Mouse (Mus musculus): ENCODE measurements around the gene Hexa.

Gene Hexa

GRCm38 (mm10) chr9:59539441-59540137, at the start of gene Hexa, which contains the start of gene Tmem202:
Gene Hexa, plus strand, starts transcription at chr9:59539540.
Gene Tmem202, minus strand, starts transcription at chr9:59539847.
- peak; percentile 70 for DNase-seq (ENCODE audit: low read depth, low spot score)

DNA sequence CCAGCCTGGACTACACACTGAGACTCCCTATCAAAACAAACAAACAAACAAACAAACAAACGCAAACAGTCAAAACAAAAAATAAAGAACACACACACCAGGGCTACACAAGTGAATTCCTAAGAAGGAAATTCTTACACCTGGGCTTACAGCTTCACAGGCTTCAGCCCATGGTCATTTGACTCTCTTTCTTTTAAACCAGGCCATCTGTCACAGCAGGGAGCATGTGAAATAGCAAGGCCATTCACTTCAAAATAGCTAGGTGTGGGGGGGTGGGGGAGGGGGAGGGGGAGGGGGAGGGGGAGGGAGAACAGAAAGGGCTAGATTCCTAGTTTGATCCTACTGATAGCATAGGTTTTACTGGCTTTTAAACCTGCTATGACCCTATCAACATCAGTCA, 31.2 kb upstream of the Hexa start:
- no peak for DNase-seq (ENCODE audit: low read depth, low spot score)

- DNase-seq (ENCODE audit: low read depth, low spot score): no peak
Observed at GRCm38 (mm10) chr9:59512381-59512780, 27.0 kb upstream of the Hexa start.

DNA sequence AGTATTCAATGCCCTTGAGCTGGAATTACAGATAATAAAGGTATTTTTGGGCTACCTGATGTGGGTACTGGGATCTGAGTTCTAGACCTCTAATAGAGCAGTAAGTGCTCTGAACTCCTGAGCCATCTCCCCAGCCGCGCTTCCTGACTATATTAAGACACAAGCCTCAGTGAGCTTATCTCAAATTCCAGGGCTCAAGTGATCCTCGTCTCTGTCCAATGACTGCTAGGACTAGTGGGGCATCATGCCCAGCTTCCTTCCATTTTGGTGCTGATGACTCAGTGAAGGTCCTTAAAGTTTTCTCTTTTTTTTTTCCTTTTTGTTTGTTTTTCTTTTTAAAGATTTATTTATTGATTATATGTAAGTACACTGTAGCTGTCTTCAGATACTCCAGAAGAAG, 24.3 kb upstream of the Hexa start:
- no peak for DNase-seq (ENCODE audit: low read depth, low spot score)

- DNase-seq (ENCODE audit: low read depth, low spot score): no peak
Observed at GRCm38 (mm10) chr9:59517127-59517526, 22.2 kb upstream of the Hexa start.

- no peak for DNase-seq (ENCODE audit: low read depth, low spot score)
Observed at GRCm38 (mm10) chr9:59518976-59519375, 20.4 kb upstream of the Hexa start.

GRCm38 (mm10) chr9:59519396-59519795, 19.9 kb upstream of the Hexa start:
- DNase-seq (ENCODE audit: low read depth, low spot score): no peak

GRCm38 (mm10) chr9:59522906-59523305, 16.4 kb upstream of the Hexa start:
- DNase-seq (ENCODE audit: low read depth, low spot score): no peak

DNA sequence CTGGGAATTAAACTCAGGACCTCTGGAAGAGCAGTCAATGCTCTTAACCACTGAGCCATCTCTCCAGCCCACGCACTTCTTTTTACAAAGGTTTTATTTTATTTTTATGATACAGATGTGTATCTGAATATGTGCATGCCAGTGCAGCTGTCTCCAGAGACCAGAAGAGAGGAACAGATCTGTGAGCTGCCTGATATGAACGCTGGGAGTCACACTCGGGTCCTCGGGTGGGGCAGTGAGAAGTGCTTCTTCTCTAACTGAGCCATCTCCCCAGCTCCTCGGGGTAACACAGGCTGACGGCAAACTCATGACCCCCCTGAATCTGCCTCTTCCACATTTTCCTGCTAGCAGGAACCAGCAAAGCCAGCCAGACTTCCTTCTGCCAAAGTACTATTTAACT, 12.6 kb upstream of the Hexa start:
- DNase-seq (ENCODE audit: low read depth, low spot score): no peak

DNA sequence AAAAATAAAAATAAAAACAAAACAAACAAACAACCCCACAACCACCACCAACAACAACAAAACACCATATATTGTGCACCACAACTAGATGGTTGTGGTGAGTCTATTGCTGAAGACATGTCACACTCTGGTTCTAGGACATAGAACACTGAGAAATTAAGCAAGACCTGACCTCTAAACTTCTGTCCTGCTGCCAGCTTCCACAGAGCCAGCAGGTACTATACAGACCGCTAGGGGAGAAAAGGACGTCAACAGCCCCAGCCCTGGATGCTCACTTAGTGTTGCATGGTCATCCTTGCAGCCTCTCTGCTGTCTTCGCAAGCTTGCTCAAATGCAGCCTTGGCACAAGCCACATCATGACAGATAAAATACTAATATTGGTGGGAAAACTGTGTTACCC, 11.8 kb upstream of the Hexa start:
- no peak for DNase-seq (ENCODE audit: low read depth, low spot score)

- no peak for DNase-seq (ENCODE audit: low read depth, low spot score)
Observed at GRCm38 (mm10) chr9:59528274-59528673, 11.1 kb upstream of the Hexa start.

- DNase-seq (ENCODE audit: low read depth, low spot score): no peak
Observed at GRCm38 (mm10) chr9:59531645-59532044, 7.7 kb upstream of the Hexa start.

DNA sequence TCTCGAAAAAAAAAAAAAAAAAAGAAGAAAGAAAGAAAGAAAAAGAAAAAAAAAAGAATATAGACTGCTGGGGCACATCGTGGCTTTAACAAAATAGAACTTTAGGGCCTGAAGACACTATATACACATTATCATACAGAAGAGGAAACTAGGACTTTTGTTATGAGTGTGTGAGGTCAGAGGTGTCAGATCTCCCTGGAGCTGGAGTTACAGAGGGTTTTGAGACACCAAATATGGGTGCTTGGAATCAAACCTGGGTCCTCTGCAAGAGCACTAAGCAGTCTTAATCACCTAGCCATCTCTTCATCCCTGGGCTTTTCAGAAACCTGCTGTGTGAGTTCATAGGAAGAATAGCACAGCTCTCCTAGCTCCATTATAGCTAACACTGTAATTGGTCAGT, 5.9 kb upstream of the Hexa start:
- no peak for DNase-seq (ENCODE audit: low read depth, low spot score)

DNA sequence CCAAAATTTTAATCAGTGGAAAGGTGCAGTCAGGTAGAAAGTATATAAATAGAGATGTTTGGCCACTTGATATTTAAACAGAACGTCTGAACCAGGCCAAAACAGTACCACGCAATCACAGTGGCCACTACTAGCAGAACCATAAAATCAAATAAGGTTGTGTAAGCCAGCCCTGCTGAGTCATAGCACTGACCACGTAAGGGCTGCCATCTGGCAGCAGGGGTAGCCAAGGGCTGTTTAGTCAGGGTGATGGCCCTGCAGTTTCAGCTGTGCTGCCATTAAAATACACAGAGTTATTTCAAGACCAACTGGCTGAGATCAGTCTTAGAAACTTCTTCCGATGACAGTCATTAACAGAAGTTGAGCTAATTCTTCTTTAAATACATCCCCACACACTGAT, 5.5 kb upstream of the Hexa start:
- no peak for DNase-seq (ENCODE audit: low read depth, low spot score)

GRCm38 (mm10) chr9:59537651-59538050, 1.7 kb upstream of the Hexa start:
- no peak for DNase-seq (ENCODE audit: low read depth, low spot score)

DNA sequence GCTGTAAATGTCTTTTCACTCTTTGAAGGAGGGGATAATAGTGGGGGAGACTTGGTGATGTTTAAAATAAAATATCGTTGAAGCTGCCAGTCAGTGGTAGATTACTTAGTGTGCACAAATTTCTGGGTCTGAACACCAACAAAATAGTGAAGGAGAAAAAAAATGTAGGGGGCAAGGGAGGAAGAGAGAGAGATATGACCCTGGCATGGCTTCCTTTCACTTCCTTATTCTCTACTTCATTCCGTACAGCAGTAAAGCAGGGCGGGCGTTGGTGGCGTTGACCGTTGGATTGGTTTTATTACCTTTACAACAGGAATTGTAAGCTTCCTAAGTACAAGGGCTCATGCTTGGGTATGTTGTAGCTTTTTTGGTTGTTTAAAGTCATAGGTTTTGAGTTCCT, 2.3 kb downstream of the Hexa start:
- no peak for DNase-seq (ENCODE audit: low read depth, low spot score)

- DNase-seq (ENCODE audit: low read depth, low spot score): no peak
Observed at GRCm38 (mm10) chr9:59542766-59543324, 3.5 kb downstream of the Hexa start.

DNA sequence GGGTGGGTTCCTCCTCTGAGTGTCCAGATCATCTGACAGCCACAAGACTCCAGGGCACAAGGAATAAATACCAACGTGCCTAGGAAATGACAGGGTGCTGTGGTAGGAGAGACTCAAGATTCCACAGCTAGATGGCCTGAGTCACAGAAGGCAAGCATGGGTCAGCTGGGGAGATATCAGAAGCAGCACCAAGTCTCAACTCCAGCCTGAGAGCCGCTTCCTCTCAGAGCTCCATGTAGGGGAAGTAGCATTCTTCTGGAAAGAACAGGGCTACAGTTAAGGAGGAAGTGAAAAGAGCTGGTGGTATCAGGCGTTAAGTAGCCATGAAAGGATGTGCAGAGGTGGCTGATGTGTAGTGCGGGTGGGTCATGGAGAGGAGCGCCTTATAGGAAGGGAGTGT, 5.4 kb downstream of the Hexa start:
- DNase-seq (ENCODE audit: low read depth, low spot score): no peak

DNA sequence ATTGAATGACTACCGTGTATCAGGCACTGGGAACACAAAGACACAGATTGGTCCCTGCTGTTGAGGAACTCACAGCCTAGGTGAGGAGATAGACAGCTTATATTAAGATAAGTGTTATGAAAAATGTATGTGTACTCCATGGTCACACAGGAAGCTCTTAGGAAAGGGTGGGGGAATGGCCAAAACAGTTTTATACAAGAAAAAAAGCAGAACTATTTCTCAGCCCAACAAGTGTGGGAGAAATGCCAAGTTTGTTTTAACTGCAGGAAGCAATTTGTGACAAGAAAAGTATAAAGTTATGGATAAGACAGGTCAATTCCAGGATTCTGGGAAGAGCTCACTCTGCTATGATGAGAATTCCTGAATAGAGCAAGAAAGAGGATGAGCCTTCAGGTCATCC, 8.5 kb downstream of the Hexa start:
- no peak for DNase-seq (ENCODE audit: low read depth, low spot score)

GRCm38 (mm10) chr9:59548961-59549487, 9.7 kb downstream of the Hexa start:
- DNase-seq (ENCODE audit: low read depth, low spot score): no peak

GRCm38 (mm10) chr9:59550077-59550476, 10.7 kb downstream of the Hexa start:
- DNase-seq (ENCODE audit: low read depth, low spot score): no peak

DNA sequence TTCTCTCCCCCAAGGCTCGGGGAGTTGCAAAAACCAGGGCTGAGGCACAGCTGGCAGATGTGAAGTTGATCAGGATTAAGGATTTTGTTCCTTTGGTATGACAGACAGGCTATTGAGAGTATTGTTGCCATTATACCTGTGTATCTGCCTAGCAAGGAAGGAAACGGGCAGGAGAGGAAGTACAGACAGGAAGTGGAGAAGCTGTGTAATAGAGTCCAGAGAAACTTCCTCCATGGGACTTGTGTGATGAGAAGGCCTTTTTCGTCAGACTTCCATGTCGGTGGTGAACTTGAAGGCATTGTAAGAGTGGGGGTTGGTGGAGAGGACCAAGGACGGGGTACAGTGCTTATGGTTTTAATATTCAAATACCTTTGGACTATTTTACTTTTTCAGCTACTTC, 11.7 kb downstream of the Hexa start:
- no peak for DNase-seq (ENCODE audit: low read depth, low spot score)

DNA sequence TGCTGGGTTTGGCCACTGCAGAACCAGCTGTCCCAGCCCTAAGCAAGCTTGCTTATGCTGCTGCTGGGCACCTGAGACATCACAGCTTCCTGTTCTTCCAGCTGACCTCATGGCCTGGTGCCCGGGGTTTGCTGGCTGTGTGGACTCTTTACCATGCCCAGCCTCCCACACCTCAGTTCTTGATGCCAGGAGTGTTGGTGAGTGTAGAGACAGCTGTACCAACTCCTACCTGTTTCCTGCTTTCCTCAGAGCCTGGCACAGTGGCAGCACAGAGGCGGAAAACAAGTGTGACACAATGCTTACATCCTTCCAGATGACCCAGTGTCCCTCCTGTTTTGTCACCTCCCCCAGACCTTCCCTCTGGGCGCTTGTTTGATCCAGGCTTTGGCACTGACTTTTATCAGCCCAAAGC, 12.3 kb downstream of the Hexa start:
- DNase-seq (ENCODE audit: low read depth, low spot score): no peak

Measured in WW6 (cell line).